Mouse (Mus musculus): ENCODE data around the gene Vwc2l. TPM values are rescaled to one million over a fixed set of nuclear protein-coding genes. Genes with fewer than 3 reads are reported as not detected.

Vwc2l gene
- polyA plus RNA-seq, 1 experiment from 2014 or later: not detected

DNA sequence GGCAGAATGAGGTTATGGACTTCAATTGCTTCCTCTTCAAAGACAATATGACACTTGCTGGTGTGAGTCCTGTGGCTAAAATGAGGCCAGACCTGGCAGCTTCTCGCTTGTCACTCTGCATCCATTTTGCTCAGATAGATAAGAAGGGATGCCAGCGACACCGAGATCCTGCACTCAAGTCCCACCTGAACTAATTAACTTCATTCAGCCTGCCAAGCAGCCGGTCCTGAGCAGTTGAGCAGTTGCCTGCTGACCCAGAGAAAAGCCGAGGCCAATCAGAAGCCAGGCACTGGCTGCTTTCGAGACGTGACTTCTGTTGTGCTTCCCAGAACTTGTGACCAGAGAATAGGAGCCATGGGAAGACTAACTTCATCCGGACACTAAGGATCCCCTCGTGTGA, 187.6 kb downstream of the Vwc2l start:
- Histone ChIP-seq H3K9me3 (no peaks in the 10 kb centered on the region), H3K4me1 (no peaks in the 10 kb centered on the region), H3K4me3 (no peak overlapping the region), H3K36me3 (no peaks in the 10 kb centered on the region), H3K9ac (no peak overlapping the region), H3K4me2 (no peak overlapping the region), H3K27ac (no peak overlapping the region), H3K27me3 (no peaks in the 10 kb centered on the region)
- 66% methylated on average over 9 of the region's 9 CpGs for WGBS
- no peak for ATAC-seq (ENCODE audit: insufficient number of reproducible peaks, insufficient read depth, low FRiP score, low TSS enrichment, low read depth)

DNA sequence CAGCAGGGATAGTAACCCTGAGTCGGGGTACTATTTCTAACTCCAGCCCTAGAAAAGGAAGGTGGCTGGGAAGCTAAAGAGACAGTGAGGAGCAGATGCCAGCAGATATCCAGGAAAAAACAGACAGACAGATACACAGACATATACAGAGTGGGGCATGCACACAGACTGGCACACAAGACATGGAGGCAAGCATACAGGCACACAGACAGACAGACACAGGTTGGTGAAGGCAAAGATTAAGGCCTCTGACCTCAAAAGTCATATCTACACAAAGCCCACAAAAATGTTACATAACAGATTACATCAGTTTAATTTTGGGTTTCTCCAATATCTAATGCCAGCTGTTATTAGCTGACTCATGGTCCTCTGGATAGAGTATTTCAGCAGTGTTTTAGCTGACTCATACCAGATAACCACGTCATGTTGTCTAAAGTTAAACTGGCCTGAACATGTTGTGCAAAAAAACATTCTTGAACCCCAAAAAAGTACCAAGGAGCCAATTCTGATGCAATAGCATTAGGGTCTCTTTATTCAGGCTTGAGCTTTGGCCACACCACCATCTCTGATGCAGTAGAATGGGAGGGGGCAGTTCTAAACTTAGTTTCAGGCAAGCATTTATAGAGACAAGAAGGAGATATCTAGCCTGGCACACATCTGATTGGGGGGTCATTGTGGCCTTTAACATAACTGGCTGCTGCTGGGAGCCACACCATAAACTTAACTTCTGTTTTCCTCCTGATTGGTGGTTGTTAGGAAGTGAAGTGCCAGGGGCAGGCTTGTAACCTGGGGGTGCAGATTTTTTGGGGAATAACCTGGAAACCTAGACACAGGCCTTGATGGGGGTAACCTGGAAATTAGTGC, 192.9 kb downstream of the Vwc2l start:
- Histone ChIP-seq H3K9me3 (no peaks in the 10 kb centered on the region), H3K27ac (no peak overlapping the region), H3K4me2 (no peak overlapping the region), H3K4me3 (no peak overlapping the region), H3K4me1 (no peaks in the 10 kb centered on the region), H3K36me3 (no peaks in the 10 kb centered on the region), H3K9ac (no peak overlapping the region), H3K27me3 (no peaks in the 10 kb centered on the region)
- no peak for ATAC-seq (ENCODE audit: insufficient number of reproducible peaks, insufficient read depth, low FRiP score, low TSS enrichment, low read depth)
- WGBS: 77% methylated on average over 2 of the region's 2 CpGs

DNA sequence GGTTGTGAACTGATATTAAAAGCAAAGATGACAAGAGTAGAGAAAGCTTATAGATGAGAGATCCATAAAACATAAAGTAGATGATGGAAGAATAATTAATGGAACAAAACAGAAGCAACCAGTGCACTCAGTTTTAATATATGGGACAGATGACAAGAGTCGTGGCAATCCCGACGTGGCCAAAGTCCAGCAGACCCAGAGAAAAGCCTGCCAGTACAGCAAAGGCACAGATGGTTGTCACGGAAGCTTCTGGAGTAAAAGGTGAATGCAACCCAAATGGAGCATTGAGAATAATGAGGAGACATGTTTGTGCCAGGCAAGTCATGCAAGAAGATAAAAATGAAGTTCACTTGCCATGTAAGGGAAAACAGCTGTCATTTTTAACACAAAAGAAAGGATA, 207.5 kb downstream of the Vwc2l start:
- no peak overlapping the region for H3K4me2 ChIP-seq
- H3K27ac ChIP-seq: no peak overlapping the region
- no peak overlapping the region for H3K4me3 ChIP-seq
- 95% methylated on average over 4 of the region's 4 CpGs for WGBS
- no peaks in the 10 kb centered on the region for H3K4me1 ChIP-seq
- ATAC-seq (ENCODE audit: insufficient number of reproducible peaks, insufficient read depth, low FRiP score, low TSS enrichment, low read depth): no peak
- no peaks in the 10 kb centered on the region for H3K9me3 ChIP-seq
- no peaks in the 10 kb centered on the region for H3K36me3 ChIP-seq
- H3K9ac ChIP-seq: no peak overlapping the region
- H3K27me3 ChIP-seq: no peaks in the 10 kb centered on the region
